Mouse (Mus musculus): ENCODE measurements around the gene Zp2. TPM values are rescaled to one million over a fixed set of nuclear protein-coding genes. Genes with fewer than 3 reads are reported as not detected.

Gene Zp2
- polyA plus RNA-seq, 1 experiment from 2014 or later: not detected

DNA sequence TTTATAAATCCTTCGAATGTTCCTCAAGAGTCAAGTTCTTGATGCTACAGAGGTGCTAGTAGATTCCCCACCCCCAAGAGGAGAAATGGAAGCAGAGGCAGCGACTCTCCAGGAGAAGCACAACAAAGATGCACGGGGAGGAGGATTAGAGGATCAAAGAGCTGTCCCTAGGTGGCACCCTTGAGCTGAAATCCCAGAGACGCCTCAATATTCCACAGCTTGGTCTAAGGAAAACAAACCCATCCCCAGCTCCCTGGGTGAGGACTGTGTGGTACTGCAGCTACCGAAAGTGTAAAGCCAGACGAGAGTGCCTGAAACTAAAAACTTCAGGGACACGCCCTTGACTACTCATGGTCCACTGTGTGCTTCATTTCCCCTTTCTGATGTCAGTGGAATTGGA is 47.2 kb downstream of the Zp2 start:
- 0 out of 2 replicates have a peak overlapping the region, but pooled peaks have one; percentile 14 for H3K4me2 ChIP-seq
- peak; percentile 37; the same call in 1 of the 2 replicates for ATAC-seq (ENCODE audit: borderline replicate concordance, extremely low read depth, low FRiP score, low TSS enrichment)
- no peak overlapping the region for H3K27ac ChIP-seq
- H3K27me3 ChIP-seq: no peaks in the 10 kb centered on the region
- no peaks in the 10 kb centered on the region for H3K36me3 ChIP-seq
- no peaks in the 10 kb centered on the region for H3K9me3 ChIP-seq
- no peak overlapping the region for H3K9ac ChIP-seq
- H3K4me3 ChIP-seq: no peak overlapping the region
- WGBS: 5% methylated on average over 7 of the region's 7 CpGs
- 0 out of 2 replicates have a peak, but pooled peaks cover 6% of the 10 kb centered on the region for H3K4me1 ChIP-seq

DNA sequence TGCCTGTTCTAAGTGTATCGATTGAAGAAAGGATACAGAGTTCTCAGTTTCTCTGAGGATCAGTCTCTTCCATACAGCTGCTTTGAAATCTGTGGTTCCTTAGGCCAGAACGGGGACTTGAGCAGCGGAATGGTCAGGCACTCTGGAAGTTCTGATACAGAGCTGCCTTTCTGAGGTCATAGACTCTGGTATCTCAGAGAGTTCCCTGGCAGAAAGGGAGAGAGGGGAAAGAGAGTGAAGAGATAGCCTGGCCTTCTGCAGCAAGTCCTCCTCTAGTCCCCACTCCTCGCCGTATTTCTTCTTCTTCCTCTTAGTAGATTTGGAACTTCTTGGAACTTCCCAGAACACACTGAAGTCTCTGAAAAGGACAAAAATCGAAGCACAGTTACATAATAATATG is 49.9 kb downstream of the Zp2 start, which contains the start of gene Dnah3:
Gene Dnah3, minus strand, starts transcription at position 101 of the 400 bp plus-strand sequence.
- Histone ChIP-seq H3K27ac (no peak within 1 kb of the TSS), H3K27me3 (no peaks in the 10 kb centered on the region), H3K9me3 (no peaks in the 10 kb centered on the region), H3K36me3 (no peaks in the 10 kb centered on the region), H3K4me2 (no peak within 1 kb of the TSS), H3K9ac (no peak within 1 kb of the TSS), H3K4me3 (no peak within 1 kb of the TSS), H3K4me1 (0 out of 2 replicates have a peak, but pooled peaks cover 3% of the 10 kb centered on the region)
- 74% methylated on average over 6 of the region's 6 CpGs for WGBS
- no peak for ATAC-seq (ENCODE audit: borderline replicate concordance, extremely low read depth, low FRiP score, low TSS enrichment)

DNA sequence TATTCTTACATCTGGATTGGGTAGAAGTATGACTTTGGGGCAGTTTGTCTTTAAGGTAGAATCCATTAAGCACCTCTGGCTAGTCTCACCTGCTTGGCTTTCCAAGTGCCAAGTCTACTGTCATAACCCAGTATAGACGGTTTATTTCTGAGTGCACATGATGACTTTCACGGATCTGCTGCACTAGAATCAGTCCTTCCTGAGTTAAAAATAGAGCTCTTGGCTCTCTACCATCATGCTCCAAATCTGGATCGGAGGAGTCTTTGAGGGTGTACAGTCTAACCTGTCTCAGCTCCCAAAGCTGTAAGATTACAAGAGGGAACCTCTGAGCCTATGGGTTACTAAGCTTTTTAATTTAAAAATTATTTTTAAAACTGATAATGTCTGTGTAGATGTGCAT is 50.9 kb downstream of the Zp2 start:
- H3K9ac ChIP-seq: no peak overlapping the region
- 76% methylated on average over 3 of the region's 3 CpGs for WGBS
- no peak overlapping the region for H3K4me2 ChIP-seq
- no peaks in the 10 kb centered on the region for H3K27me3 ChIP-seq
- H3K4me1 ChIP-seq: 0 out of 2 replicates have a peak, but pooled peaks cover 3% of the 10 kb centered on the region
- no peaks in the 10 kb centered on the region for H3K36me3 ChIP-seq
- no peak overlapping the region for H3K27ac ChIP-seq
- ATAC-seq (ENCODE audit: borderline replicate concordance, extremely low read depth, low FRiP score, low TSS enrichment): no peak
- no peak overlapping the region for H3K4me3 ChIP-seq
- no peaks in the 10 kb centered on the region for H3K9me3 ChIP-seq

DNA sequence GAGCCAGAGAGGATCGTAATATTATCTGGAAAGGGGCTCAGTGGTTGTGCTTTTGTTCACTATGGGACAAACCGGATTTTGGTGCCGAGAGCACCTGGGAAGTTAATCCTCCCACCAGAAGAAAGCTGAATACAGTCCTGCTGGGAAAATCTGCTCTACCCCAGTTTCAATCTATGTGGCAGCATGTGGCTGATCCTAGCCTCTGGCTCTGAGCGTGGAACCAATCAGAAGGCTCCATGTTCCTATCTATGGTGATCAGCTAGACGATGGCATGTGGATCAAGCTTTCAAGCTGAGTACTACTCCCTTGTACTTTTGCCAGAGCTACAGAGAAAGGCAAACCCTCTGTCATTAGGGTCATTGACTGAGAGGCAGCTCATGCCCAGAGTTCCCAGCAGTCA is 52.1 kb downstream of the Zp2 start:
- WGBS: 43% methylated on average over 5 of the region's 5 CpGs
- 0 out of 2 replicates have a peak, but pooled peaks cover 2% of the 10 kb centered on the region for H3K4me1 ChIP-seq
- H3K27me3 ChIP-seq: no peaks in the 10 kb centered on the region
- H3K27ac ChIP-seq: no peak overlapping the region
- H3K36me3 ChIP-seq: no peaks in the 10 kb centered on the region
- no peak overlapping the region for H3K9ac ChIP-seq
- no peak overlapping the region for H3K4me2 ChIP-seq
- no peak overlapping the region for H3K4me3 ChIP-seq
- no peak for ATAC-seq (ENCODE audit: borderline replicate concordance, extremely low read depth, low FRiP score, low TSS enrichment)
- no peaks in the 10 kb centered on the region for H3K9me3 ChIP-seq

DNA sequence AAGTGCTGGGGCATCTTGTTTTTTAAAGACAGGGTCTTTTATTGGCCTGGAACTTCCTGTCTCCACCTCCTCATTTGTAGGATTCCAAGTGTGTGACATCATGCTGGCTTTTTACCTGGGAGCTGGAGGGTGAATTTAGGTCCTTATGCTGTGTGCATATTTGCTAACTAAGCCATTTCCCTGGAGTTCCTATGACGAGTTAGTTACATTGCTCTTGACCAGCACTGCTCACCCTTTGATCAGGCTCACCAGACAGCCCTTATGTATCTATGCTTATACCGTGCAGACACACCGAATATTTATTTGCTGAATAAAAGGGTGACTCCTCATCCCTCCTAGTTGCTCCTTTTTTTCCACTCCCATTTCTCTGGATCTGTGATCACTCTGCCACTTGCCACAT is 64.9 kb downstream of the Zp2 start:
- WGBS: 50% methylated on average over 3 of the region's 3 CpGs
- Histone ChIP-seq H3K4me2 (no peak overlapping the region), H3K9ac (no peak overlapping the region), H3K4me1 (no peaks in the 10 kb centered on the region), H3K36me3 (no peaks in the 10 kb centered on the region), H3K27ac (no peak overlapping the region), H3K4me3 (no peak overlapping the region), H3K27me3 (no peaks in the 10 kb centered on the region), H3K9me3 (no peaks in the 10 kb centered on the region)
- ATAC-seq (ENCODE audit: borderline replicate concordance, extremely low read depth, low FRiP score, low TSS enrichment): peak; percentile 23; the same call in 1 of the 2 replicates

Other genes with a start within 250 kb of the Zp2 start
- gene Lyrm1, start 249.4 kb downstream of the Zp2 start, polyA plus RNA-seq (2015; fragmentation: Nextera tagmentation; extraction: Ambion mirVana): 7.0 and 9.0 TPM in 2 replicates
- 9.4 and 11.3 TPM in 2 replicates for gene Dcun1d3, start 249.0 kb downstream of the Zp2 start, polyA plus RNA-seq (2015; fragmentation: Nextera tagmentation; extraction: Ambion mirVana)
- 0.40 and 0.60 TPM in 2 replicates for gene Dnah3, start 50.0 kb downstream of the Zp2 start, polyA plus RNA-seq (2015; fragmentation: Nextera tagmentation; extraction: Ambion mirVana)
- gene Tmem159, start 42.9 kb downstream of the Zp2 start, polyA plus RNA-seq (2015; fragmentation: Nextera tagmentation; extraction: Ambion mirVana): 42.5 and 43.7 TPM in 2 replicates
- not detected in 2 replicates for gene Anks4b, start 28.6 kb upstream of the Zp2 start, polyA plus RNA-seq (2015; fragmentation: Nextera tagmentation; extraction: Ambion mirVana)
- gene Crym, start 56.8 kb upstream of the Zp2 start, polyA plus RNA-seq (2015; fragmentation: Nextera tagmentation; extraction: Ambion mirVana): 4.3 and 4.4 TPM in 2 replicates
- not detected in 2 replicates for gene Abca14, start 58.7 kb upstream of the Zp2 start, polyA plus RNA-seq (2015; fragmentation: Nextera tagmentation; extraction: Ambion mirVana)
- not detected in 2 replicates for gene Abca15, start 183.4 kb upstream of the Zp2 start, polyA plus RNA-seq (2015; fragmentation: Nextera tagmentation; extraction: Ambion mirVana)